Mouse (Mus musculus): Measurements from ENCODE around the gene Spink4.
"Not testable (repeated sequence)": the region's sequence is repeated elsewhere in the genome, so short reads cannot be mapped to it uniquely, and the experiment has no call there.

The Spink4 gene

DNA sequence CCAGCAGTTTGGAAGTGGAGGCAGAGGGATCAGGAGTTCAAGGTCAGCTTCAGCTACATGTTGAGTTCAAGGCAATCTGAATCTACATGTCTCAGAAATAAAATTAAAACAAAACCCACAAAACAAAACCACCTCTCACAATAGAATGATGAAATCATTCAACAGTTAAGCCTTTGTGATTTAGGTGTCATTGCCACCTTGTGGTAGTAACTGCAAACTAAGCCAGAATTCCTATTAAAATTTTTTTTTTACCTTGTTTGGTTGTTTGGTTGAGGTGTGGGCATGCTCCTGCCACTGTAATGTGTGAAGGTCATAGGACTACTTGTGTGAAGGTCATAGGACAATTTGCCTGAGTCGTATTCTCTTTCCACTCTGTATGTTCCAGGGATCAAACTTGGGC, 13.6 kb upstream of the Spink4 start:
- peak; percentile 50 for DNase-seq

DNA sequence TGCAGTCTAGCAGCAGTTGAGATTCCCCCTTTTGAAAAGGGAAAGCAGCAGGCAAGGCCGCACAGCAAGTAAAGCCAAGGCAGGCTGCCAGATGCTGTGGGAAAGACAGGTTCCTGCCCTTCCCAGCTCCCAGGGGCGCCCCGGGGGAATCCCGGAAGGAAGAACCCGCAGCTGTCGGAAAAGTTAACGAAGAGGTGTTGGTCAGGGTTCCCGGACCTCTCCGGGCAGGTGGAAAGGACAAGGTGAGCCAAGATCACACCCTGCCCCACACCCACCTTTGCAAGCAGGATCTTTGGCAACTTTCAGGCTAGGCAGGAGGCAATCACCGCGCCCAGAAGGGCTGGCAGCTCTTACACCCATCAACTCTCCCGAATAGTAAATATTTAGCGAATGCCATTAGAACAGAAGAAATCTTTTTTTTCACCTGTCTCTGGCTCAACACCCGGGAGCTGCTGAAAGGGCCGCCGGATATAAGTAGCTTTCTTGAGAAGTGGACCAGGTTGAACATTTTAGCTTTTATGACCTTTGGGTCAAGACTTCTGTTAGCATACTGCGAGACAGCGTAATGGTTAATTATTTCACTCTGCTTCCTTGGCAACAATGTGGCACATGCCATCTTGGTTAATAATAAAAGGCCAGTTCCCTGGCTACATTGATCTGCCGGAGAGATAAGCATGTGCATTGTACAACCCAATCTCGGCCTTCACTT, 11.4 kb upstream of the Spink4 start:
- peak; percentile 54 for DNase-seq

DNA sequence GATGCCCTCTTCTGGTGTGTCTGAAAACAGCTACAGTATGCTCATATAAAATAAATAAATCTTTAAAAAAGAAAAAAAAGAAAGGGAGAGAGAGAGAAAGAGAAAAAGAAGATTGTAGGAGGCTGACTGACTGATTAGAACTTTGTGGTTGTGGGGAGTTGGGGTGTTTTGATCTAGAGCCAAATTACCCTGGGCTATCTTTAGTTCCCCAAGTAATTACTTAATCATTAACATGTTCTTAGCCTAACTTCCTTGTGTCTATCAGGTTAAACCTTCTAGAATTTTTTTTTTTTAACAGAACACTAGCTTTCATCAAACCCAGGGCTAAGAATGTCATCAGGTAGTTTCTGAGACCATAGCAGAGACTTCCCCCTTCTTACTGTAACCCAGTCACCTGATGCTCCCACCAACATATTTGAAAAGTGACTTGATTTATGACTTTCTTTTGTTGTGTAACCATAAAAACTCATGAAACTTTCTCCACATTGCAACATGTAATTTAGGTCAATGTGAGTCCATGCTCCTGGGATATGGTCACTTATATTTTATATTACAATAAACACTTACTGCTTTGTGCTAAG, 5.5 kb upstream of the Spink4 start:
- no peak for DNase-seq

DNA sequence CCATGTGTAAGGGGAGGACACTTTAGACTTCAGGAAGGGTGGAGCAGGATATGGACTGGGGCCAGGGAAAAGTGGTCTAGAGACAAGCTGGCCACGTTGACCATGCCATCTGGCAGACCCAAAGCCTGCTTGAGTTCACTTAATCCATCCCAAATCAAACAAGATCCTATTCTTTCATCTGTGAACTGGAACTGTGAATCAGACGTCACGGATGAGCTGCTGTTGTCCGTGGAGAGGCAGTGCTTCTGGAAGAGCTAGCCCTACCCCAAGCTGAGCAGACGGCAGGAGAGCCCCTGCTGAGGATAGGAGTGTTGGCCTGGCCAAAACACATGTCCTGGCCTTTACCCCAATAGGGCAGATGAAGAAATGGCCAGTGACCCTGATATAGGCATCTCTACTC, 3.9 kb upstream of the Spink4 start:
- peak; percentile 38 for DNase-seq

DNA sequence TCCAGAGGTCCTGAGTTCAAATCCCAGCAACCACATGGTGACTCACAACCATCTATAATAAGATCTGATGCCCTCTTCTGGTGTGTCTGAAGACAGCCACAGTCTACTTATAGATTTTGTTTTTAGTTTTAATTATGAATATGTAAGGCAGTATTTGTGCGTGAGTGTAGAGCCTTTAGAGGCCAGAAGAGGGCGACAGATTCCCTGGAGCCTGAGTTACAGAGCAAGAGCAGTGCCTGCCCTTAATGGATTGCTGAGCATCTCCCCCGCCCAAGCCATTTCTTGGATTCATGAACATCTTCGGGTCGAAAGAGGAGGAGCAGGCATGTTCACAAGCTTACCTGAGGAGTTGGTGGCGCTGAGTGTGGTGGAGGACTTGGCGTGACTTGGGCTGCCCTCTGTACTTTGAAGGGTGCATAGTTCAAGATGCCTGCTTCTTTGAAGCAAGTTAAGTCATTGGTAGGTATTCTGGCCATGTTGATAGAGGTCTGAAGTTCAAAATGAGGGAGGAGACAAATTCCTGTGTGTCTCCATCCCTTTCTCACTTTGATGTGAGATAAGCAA, 3.2 kb upstream of the Spink4 start:
- DNase-seq = no peak

DNA sequence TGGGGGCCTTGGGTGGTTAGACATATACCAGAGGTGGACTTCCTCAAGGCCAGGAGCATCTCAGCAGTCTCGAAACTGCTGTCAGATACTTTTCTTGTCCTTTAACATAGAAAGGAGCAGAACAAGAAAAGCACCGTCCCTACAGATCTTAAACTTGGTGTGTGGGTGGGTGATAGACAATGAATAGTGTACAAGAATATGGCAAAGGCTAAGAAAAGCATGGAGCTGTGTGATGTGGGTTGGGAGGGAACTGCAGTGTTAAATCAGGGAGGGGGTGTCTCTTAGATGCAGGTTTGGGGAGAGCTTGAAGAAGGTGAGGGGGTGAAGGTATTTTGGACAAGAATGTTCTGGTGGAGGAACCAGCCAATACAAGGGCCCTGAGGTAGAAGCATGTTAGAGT, 724 bp downstream of the Spink4 start:
- DNase-seq = no peak

DNA sequence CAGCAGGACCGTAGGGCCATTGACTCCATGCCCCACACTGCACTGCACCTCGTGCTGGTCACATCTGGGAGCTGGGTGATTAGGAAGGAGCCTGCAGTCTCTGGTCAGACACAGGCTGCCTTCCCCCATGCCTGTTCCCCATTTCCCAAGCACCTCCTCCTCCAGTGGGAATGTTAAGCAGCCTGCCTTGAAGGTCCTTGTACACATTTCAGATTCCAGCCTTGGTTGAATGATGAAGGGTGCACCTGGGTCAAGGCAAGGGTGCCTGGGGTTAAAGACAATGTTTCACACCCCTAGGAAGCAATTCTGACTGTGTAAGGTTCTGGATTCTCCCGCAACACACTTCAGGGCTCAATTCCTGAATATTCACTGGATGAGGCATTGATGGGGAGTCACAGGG, 1.4 kb downstream of the Spink4 start:
- DNase-seq = peak; percentile 5

DNA sequence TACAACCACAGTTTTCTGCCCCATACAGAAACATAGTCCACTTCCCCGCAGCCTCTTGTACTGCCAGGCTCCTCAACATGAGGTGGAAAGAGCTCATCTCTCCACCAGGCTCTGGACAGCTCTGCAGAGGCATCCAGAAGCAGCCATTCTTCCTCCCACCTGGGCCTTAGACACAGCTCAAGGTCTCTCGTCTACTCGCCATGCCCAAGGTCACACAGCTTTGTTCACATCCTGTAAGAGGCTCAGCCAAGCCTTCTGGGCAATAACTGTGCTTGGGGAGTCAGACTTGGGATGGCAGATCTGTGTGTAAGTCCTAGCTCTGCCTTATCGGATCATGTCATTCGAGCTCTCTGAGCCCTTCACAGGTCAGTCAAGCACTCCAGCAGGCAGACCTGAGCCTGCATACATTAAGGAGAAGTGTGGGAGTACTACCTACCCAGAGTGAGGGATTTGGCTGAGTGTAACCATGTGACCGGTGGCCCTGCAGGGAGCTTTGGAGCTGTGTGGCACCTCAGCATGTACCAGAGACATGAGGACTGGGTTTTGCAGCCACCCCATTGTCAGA, 3.3 kb downstream of the Spink4 start:
- DNase-seq = no peak

DNA sequence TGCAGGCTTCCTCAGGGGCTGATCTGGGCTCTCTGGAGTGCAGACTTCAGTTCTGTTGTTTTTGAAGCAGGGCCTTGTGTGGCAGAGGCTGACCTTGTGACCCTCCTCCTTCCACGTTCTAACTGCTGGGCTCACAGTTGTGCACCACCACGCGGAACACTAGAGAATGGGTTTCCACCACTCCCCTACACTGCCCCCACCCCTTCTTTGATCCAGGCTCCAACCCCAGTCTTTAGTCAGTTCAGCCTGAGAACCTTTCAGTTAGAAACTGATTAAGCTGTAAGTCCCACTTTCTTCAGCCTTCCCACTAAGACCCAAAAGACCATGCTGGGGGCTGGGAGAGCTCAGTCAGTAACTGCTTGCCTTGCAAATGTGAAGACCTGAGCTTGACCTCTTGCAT, 5.7 kb downstream of the Spink4 start:
- DNase-seq = no peak

DNA sequence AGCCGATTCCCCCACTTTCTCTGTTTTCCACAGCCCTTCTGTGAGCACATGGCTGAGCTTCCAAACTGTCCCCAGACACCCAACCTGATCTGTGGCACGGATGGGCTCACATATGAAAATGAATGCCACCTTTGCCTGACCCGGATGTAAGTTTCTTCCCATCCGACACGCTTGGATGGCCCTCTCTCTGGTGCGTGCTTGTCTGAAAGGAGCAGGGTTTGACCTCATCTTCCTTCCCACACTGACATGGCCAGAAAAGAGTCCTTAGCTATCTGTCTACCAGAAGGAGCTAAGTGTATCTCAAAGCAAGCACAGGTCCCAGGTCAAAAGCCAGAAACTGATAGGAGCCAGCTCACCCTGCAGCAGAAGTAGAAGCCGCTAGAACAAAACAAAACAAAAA, 9.2 kb downstream of the Spink4 start:
- DNase-seq = no peak

DNA sequence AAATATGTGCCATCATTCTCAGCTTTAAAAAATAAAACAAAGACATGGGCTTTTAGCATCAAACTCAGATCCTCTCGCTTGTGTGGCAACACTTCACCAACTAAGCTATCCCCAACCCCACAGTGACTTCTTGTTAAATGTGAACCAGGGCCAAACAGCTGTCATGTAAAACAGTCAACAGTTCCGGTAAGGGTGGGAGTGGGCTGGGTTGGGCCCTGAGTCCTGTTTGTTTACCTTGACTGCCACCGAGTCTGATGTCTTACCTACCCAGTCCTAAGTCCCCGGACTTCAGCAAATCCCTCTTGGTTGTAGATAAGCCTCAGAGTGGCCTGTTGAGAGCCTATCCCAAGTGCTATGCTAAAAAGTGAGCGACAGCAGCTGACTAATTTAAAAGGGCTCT, 13.8 kb downstream of the Spink4 start:
- no peak for DNase-seq

DNA sequence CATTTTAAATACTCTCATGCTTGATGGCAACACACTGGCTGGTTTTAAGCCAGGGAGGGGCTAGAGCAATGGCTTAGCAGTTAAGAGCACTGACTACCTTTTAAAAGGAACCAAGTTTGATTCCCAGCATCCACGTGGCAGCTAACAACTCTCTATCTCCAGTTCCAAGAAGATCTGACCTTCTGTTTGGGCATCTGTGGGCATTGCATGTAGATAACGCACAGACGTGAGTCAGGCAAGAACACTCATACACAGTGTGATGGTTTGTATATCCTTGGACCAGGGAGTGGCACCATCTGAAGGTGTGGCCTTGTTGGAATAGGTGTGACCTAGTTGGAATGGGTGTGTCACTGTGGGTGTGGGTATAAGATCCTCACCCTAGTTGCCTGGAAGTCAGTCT, 14.5 kb downstream of the Spink4 start:
- DNase-seq = not testable (repeated sequence)

DNA sequence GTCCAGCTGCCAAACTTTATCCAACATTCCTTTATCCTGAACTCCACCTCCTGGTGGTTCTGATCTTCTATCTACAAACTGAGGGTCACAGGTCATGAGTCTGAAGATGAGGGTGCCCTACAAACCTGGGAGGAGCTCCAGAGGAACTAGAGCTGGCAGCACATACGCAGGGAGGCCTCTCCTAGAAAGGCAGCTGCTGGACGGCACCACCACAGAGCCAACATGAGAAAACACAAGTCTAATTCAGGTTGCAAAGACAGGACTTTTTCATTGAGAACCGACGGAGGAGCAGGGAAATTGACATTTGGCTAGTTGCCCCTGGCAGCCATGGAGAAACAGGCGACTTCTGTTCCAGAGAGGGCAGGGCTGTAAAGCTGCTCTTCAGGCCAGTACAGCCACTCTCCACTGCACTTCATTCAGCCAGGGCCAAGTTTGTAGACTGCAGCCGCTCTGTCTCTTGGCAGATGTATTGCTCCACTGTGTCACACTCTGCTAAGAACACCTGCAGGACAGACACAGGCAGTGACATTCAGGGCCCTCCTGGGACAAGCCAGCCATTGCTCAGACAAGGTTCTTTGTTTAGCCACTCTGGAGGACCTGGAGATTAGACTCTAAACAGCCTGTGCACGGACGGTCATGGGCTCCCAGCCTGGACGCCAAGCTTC, 16.5 kb downstream of the Spink4 start:
- DNase-seq = peak; percentile 67

DNA sequence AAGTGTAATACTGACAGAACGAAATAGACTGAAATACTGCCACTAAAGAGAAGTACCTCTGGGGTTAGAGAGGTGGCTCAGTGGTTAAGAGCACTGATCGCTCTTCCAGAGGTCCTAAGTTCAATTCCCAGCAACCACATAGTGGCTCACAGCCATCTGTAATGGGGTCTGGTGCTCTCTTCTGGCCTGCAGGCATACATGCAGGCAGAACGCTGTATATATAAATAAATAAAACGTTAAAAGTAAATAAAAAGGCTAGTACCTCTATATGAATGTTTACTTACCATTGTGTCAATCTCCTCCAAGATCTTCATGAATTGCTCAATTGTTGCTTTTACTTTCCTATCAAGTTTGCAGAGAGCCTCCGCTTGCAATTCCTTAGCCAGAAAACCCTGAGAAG, 18.9 kb downstream of the Spink4 start:
- DNase-seq = no peak

DNA sequence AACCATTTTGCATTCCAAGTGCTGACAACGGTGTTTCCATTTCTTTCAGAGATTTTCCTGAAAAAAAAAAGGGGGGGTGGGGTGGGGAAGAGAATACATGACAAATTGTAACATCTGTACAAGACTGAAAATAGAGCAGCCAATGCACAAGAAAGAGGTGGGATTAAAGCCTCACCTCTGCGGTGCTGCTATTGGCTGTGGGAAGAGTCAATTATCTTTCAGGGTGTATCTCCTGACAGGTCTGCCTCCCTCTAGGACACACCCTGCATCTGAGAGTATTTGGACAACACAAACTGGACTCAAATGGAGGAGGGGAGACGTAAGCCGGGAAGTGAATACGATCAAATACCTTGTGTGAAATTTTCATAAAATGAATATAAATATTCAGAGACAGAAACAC, 23.8 kb downstream of the Spink4 start:
- no peak for DNase-seq

DNA sequence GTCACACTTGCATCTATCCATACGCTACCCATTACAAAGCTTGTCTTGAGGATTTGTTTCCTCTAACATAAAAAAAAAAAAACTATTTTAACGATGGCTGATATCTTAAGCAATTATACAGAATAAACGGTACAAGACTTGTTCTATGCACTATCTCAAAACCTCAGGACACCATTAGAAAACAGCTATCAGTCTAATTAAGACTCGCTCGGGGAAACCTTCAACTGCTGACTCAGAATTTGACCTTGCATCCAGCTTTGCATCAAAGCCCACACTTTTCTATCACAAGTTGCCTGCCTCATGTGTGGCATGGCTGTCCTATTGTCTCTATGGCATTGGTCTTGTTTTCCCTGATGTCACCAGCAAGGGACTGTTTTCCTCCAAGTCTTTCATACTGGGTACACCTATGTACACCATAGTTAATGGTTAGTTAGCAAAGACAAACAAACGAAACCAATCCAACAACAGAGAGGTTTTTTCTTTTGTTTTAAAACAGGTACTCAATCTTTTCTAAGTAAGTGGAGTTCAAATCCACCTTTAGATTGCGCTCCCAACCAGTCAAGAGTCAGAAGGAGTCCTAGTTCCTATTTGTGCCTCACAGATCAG, 26.8 kb downstream of the Spink4 start:
- no peak for DNase-seq

DNA sequence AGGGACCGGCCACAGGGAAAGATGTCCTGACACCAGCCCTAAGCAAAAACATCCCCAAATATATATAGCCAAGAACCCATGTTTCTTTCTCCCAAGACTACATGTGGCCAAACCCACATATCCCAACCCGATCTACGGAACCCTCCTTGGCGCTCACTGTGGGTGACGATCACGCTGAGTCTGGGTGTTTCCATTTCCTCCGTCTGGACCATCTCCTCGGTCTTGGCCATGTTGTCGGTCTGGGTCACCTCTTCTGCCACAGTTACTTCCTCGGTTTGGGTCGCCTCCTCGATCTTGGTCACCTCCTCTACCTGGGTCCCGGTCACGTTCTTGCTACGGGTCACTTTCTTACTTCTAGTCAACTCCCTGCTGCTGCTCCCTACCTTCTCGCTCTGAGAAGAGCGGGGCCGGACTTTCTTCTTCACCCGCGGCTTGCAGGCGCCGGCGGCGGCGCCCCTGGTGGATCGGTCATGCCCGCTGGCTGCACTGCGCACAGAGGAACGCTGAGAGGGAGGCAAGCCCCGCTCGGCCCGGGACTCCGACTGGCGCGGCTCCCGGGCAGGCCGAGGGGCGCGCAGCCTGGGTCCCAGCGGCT, 27.8 kb downstream of the Spink4 start:
- no peak for DNase-seq

DNA sequence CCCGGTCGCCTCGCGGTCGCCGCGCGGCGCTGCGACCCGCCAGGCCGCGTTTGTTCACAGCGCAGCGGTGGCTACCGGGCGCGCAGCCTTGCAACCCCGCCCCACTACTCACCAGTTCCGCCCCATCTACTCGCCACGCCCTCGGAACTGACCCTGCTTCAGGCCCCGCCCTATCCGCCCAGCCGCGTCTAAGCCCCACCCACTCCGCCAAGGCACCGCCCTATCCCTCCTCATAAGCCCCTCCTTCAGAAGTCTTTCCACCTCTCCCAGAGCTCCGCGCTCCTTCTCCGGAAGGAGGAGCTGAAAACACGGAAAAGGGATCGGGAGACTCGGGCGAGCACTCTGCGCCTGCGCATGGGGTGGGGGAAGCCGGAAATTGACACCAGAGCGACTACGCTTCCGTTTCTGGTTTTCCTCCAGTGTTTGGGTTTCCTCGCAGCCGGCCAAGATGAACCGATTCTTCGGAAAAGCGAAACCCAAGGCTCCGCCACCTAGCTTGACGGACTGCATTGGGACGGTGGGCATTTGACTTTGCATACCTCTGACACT, 28.4 kb downstream of the Spink4 start, which contains the start of the genes Bag1 and Chmp5:
Bag1 (minus strand) TSS at position 135 of the 549 bp plus-strand sequence.
Chmp5 (plus strand) TSS at position 248 of the 549 bp plus-strand sequence.
- peak; percentile 100 for DNase-seq

DNA sequence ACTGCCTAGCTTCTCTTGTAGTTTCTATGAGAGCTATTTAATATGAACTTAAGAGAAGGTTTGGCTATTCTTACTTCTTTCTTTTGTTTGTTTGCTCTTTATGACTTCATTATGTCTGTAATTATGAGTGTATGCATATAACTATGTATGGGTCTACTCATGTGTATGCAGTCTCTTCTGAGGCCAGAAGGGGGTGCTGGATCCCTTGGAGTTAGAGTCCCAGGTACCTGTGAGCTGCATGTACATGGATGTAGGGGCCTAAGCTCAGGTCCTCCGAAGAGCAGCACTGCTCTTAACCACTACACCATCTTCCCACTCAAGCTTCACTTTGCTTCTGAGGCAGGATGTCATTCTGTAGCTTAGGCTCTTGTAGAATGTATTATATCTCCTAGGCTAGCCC, 33.7 kb downstream of the Spink4 start:
- peak; percentile 24 for DNase-seq

DNA sequence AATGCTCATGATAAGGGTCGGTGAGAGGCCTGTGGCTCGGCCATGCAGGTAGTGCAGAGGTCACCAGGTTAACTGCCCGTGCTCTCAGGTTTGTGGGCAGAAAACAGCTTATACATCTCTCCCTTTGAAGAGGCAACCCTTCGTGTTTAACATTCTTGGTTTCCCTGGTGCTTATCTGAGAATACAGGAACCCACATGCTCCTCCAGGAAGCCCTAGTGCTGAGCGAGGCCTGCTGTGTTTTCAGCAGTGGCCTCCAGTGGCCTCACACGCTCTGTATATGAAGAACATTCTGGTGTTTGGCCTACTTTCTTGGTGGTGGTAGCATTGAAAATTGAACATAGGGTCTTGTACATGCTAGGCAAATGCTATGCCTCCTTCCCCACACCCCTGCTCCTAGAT, 36.1 kb downstream of the Spink4 start:
- no peak for DNase-seq

DNA sequence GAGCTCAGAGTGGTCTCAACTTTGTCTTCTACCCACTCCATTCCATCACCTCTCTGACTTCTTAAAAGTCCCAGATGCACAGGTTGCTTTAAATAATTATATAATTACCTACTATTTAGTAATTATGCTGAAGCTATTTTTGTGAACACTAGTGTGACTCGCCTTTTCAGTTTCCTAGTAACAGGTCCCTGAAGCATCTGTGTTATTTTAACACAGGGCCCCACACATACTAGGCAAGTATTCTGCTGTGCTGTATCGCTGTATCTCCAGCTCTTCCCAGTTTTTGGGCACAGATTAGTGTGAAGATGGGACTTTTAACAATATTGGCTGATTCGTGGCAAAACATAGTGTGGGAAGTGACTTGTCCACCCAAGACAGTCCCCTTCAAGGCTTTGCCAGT, 43.7 kb downstream of the Spink4 start:
- no peak for DNase-seq

DNA sequence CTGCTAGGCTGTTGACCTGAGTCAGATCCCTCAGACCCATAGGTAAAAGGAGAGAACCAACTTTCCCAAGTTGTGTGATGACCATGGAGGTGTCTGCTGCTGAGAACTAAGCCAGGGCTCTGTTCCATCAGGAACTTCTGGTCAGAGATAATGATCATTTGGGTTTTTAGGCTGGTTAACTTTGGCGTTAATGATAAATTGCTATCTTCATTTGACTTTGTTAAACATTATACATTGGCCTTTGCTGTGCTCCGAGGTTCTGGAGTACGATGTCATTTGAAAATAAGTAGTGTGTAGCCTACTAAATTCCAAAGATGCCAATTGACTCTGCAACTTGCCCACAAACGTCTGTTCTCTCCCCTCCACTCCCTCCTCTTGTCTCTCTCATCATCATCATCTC, 49.3 kb downstream of the Spink4 start:
- no peak for DNase-seq
